Mouse (Mus musculus) spleen, postnatal 36 days (tissue): ENCODE results near the gene Pitpnb.

ENCODE experiments used
- DNase-seq, 2 experiments: peaks; one replicate each; pipeline ENCODE4 v3.0.0; 2022; ENCODE audit warnings: low spot score in 2 of 2, mixed read lengths in 1 of 2

Pitpnb gene

GRCm38 (mm10) chr5:111396199-111396598, 65.6 kb downstream of the Pitpnb start:
- no peak for DNase-seq

DNA sequence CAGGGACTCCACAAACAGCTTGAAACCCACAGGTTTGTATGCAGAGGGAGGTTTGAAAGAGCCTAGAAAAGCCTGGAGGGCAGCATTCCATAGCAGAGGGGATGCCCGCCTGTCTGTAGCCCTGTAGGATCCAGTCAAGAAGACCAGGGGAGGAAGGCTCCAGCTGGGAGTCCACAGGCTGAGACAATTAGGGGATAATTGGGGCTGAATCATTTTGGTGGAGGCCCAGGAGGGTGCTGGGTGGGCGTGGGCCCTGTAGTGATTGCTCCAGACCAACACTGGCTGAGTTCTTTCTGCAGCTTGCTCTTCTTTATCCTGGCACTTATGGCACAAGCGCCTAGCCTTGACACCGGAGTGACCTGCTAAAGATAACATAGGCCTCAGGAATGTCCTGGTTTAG, 67.9 kb downstream of the Pitpnb start:
- no peak for DNase-seq

DNA sequence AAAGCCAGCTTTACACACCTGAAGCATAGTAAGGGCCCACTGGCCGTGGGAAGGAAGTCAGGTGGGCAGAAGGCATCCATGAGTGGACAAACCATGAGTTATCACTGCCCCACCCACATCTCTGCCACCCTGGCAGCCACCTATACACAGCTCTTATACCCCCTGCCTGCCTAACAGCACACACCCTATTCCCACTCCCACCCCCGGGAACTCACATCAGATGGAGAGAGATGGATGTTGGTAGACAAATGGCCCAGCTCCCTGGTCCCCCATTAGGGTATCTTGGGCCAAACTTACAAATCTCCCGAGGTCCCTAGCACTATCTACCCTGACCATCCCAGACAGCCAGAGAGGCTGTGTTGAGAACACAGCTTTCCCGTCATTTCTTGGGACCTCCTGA, 68.7 kb downstream of the Pitpnb start:
- no peak for DNase-seq

- DNase-seq = no peak
Measured at GRCm38 (mm10) chr5:111401879-111402650, 71.5 kb downstream of the Pitpnb start.

DNA sequence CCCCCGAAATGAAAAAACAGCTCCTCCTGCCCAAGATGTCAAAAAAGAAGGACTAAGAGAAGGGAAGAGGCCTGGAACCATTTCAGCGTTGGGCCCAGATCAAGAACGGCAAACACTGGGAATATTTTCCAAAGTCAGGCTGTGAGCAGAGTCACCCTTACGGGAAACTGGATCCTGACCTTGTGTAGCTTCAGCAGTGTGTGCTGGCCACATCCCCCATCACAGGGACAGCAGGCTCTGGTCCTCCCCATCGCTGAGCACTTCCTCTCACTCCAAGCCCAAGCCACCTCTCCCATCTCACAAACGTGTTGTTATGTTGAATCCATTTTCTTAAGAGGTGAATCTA, 72.1 kb downstream of the Pitpnb start:
- DNase-seq = no peak

- DNase-seq = no peak
Measured at GRCm38 (mm10) chr5:111404721-111405120, 74.2 kb downstream of the Pitpnb start.

- DNase-seq = no peak
Measured at GRCm38 (mm10) chr5:111408470-111409105, 78.0 kb downstream of the Pitpnb start.

DNA sequence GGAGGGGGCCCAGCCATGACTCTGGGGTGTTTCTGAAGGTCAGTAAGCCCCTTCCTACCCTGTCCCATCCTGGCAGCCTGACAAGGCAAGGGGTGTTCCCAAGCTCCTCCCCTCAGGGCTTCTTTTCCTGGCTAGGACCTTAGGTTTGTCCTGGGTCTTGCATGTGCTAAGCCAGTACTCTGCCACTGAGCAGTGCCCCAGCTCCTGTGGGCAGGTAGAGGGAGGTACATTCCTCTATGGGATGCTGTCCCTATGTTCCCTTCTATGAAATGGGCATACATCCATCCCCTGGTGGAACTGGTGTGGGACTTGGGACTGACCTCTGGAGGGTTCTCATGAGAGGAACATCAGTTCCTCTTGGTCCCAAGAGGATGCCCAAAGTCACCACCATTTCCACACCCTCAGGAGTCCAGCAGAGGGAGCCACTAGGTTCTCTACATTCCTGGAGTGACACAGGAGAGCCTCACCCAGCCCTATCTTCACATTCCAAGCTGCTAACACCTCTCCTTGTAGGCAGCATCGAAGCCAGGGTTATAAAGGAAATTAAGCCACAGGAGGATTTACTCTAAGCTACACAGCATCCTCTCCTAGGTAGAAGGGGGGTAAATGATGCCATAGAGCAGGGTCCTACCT, 79.0 kb downstream of the Pitpnb start:
- no peak for DNase-seq

DNA sequence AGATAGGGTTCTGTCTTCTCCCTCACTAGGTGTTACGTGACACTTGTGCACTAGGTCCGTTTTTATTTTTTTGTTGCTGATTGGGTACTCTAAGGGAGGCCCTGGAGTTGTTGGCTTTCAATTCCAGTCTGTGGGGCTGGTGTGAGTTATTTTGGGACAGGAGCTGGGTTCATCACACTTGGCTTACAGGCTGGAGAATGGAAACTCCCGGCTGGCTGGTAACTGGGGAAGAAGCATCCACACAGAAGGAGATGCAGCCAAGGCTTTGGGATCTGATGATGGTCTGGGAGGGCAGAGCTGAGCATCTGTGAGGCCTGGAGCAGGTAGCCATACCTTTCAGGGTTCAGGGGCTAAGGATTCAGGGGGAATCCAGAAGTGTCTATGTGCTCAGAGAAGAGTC, 80.1 kb downstream of the Pitpnb start:
- DNase-seq = no peak

DNA sequence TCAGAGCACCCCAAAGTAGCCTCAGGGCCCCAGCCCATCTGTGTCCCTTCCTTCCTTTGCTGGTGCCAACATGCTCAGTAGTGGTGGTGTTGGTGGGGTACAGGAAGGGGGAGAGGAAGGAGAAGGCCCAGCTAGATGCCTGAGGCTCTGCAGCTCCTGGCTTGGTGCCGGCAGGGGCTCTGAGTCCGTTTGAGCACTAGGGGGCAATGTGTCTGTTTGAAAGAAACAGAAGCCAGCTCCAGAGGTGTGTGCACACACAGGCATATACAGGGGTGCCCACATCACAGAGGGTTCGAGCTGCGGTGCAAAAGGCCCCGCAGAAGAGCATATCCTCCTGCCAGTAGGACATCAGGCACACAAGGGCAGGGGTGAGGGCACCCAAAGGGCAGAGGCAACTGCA, 83.6 kb downstream of the Pitpnb start:
- DNase-seq = peak; percentile 46 to 47

DNA sequence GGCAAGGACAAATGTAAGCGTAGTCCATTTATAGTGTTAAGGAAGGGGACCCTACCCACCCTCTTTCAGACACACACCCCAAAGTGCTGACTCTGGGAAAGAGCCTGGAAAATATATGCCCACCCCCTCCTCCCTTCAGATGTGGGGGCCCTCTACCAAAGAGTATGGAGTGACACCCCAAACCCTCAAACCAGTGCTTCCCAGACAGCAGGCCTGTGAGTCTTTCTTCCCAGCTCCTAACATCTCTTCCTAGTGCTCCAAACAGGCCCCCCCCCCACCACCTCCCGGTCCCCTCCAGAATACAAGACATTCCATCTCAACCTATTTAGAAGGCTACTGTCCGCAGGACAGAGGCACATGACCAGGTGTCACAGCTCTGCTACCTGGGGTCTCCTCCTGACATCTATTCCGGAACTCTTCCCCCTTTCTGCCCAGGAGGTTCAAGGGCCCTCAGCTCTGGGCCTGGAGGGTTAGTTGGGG, 84.2 kb downstream of the Pitpnb start:
- DNase-seq = no peak

- DNase-seq = no peak
Measured at GRCm38 (mm10) chr5:111415575-111415974, 85.0 kb downstream of the Pitpnb start.

DNA sequence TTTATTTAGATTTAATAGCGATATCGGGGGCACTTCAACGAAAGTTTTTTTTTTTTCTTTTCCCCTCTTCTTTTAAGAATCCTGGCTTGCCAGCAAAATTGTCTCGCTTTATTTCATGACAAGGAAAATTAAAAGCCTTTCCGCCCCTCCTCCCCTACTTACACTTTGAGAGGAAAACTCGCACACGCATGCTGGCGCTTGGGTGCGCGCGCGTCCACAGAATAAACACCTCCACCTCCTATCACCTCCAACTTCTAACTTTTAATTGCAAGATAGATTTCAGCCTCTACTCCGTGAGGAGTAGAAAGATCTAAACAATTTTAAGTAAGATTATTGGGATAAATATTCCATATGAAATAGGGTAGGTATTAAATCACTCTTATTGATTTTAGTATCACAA, 85.5 kb downstream of the Pitpnb start:
- DNase-seq = no peak

DNA sequence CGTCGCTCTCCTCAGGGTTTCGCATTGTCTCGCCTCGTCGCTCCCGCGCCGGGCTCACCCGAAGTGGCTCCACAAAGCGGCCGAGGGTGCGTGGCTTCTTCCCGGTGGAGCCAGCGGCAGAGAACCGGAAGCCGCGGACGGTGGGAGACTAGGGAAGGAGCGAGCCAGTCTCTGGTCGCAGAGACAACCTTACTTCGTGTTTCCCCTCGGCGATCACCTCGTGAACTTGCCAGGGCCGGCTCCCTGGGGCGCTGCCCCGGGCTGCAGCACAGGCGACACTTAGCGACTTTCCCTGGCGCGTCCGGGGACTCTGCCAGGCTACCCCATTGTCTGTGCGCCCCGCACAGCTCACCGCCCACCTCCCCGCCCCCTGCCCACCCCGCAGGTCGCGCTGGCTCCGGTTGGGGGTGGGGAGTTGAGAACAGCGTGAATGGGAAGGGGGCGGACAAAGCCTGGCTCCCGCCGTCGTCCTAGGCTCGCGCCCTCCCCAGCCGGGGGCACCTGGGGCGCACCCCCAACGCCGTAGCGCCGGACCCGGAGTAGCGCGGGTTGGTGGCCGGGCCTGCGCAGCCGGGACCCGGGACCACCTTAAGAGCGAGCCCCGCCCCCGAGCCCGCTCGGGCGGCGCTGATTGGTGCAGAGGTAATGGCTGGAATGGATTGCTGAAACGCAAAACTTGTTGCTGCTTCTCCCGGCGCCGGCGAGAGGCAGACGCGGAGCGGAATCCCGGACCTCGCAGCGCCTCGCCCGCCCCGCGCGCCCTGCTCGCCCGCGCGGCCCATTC, 86.2 kb downstream of the Pitpnb start, which contains the start of gene Mn1:
TSS of gene Mn1 (plus strand) at position 772 of the 784 bp plus-strand sequence.
- peak; percentile 36 to 47 for DNase-seq

- no peak for DNase-seq
Measured at GRCm38 (mm10) chr5:111417378-111418131, 87.0 kb downstream of the Pitpnb start.

GRCm38 (mm10) chr5:111418202-111419120, 87.9 kb downstream of the Pitpnb start:
- no peak for DNase-seq

GRCm38 (mm10) chr5:111419121-111419881, 88.7 kb downstream of the Pitpnb start:
- no peak for DNase-seq

DNA sequence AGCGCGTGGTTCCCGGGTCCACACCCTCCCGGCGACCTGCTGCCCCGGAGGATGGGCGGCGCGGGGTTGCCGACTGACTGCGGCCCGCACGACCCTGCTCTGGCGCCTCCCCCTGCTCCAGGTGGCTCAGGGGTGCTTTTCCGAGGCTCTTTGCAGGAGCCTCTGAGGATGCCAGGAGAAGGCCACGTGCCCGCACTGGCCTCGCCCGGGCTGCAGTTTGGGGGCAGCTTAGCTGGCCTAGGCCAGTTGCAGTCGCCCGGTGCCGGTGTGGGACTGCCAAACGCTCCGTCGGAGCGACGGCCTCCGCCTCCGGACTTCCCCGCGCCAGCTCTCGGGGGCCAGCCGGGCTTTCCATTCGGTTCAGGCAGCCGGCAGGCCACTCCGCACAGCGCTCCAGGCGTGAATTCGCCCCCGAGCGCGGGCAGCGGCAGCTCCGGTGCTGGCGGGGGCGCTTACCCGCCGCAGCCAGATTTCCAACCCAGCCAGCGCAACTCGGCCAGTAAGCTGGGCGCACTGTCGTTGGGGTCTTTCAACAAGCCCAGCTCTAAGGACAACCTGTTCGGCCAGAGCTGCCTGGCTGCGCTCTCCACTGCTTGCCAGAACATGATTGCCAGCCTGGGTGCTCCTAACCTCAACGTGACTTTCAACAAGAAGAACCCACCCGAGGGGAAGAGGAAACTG, 89.6 kb downstream of the Pitpnb start:
- no peak for DNase-seq

GRCm38 (mm10) chr5:111420896-111421295, 90.3 kb downstream of the Pitpnb start:
- DNase-seq = no peak
